Mouse (Mus musculus): ENCODE results near the gene Cela1.

The Cela1 gene

DNA sequence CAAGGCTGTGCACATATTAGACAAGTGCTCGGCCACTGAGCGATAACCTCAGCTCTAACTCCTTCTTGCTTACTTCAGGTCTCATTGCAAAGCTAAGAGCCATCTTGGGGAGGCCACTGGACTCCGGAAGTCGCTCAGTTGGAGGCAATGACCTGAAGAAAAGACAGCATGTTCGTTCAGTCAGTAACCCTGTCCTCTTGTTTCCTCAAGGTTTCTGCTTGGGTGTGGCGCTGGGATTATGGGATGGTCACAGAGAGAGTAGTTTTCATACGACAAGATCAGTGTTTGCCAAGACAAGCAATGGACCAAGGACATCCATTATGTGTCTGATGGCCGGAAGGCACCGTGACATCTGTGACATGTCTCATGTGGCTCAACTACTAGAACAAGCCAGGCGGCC is 13.2 kb downstream of the Cela1 start:
- intact Hi-C loops (cut with DNase I) = loop anchor here (5.0 kb wide), 1 partner anchor 42 kb away; no protein-coding TSS in a partner anchor

GRCm38 (mm10) chr15:100673585-100674391 is 13.9 kb downstream of the Cela1 start:
- intact Hi-C loops (cut with DNase I) = loop anchor here (5.0 kb wide), 1 partner anchor 41 kb away; no protein-coding TSS in a partner anchor

- intact Hi-C loops (cut with DNase I) = loop anchor here (5.0 kb wide), 1 partner anchor 39 kb away; no protein-coding TSS in a partner anchor
Observed at GRCm38 (mm10) chr15:100670833-100671232, 16.9 kb downstream of the Cela1 start.

- intact Hi-C loops (cut with DNase I) = loop anchor here (5.0 kb wide), 1 partner anchor 38 kb away; no protein-coding TSS in a partner anchor
Observed at GRCm38 (mm10) chr15:100670004-100670403, 17.7 kb downstream of the Cela1 start.

GRCm38 (mm10) chr15:100669337-100669736 is 18.4 kb downstream of the Cela1 start, which contains the start of gene Bin2:
Bin2 (minus strand) TSS chr15:100669553.
- intact Hi-C loops (cut with DNase I) = no loop called here

DNA sequence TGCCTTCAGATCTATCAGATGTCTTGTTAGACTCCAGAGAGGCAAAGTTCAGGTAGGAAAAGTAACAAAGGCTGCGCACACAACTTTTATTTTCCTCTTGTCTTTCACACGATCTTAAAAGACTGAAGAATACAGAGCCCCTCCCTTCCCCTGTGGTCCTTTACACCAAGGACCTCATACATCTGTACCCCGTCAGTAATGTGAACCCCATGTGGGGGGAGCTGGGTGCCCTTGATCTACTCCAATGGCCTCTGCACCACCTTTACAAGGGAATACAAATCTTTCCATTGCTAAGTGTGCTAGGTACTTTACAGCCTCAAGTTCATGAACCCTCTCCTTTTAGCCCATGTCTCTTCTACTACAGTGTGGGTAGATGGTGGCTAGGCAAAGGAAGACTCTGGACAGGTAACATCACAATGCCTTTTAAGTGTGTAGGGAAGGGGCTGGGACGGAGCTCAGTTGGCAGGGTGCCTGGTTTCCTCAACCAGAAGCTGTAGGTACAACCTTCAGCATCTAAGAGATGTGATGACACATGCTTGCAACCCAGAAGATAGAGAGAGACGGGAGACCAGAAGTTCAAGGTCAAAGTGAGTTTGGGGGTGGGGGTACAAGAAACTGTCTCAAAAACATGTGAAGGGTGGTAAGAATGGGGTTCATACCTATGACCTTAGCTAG is 19.7 kb downstream of the Cela1 start:
- intact Hi-C loops (cut with DNase I) = no loop called here

DNA sequence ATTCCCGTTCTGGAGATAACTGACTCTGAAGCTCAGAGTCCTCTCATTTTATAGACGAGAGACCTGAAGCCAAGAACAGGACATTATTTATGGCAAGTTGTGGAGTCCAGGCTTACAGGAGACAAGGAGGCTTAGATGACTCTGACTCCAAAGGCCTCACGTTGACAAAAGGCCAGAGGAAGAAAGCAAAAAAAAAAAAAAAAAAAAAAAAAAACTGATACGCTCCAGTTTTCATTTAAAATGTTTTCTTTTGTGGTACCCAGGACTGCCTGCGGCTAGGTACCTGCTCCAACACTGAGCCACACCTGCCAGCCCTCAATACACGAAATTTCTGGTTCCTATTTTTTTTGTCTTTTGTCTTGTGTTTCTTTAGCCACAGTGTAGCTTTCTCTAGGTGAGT is 20.3 kb downstream of the Cela1 start:
- intact Hi-C loops (cut with DNase I) = no loop called here

GRCm38 (mm10) chr15:100666851-100667250 is 20.9 kb downstream of the Cela1 start:
- intact Hi-C loops (cut with DNase I) = no loop called here

DNA sequence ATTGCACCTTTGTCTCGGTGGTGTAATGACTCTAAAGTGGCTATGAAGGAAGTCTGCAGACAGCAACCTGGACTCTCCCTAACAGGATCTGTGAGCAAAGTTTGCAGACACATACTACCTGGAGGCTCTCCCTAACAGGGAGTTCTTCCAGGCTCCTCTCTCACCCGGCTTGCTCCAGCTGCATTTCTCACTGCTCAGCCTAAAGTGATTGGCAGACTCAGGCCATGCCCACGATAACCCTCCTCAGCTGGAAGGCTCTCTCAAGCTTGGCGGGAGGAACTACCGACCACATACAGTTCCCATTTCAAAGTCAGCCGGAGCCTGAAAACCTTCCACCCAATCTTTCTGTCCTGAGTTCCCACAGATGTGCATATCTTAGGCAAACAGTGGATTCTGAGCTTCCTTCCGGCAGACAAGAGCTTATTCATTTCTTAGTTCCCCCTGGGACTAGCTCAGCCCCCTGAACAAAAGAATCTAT is 21.5 kb downstream of the Cela1 start:
- intact Hi-C loops (cut with DNase I) = no loop called here

DNA sequence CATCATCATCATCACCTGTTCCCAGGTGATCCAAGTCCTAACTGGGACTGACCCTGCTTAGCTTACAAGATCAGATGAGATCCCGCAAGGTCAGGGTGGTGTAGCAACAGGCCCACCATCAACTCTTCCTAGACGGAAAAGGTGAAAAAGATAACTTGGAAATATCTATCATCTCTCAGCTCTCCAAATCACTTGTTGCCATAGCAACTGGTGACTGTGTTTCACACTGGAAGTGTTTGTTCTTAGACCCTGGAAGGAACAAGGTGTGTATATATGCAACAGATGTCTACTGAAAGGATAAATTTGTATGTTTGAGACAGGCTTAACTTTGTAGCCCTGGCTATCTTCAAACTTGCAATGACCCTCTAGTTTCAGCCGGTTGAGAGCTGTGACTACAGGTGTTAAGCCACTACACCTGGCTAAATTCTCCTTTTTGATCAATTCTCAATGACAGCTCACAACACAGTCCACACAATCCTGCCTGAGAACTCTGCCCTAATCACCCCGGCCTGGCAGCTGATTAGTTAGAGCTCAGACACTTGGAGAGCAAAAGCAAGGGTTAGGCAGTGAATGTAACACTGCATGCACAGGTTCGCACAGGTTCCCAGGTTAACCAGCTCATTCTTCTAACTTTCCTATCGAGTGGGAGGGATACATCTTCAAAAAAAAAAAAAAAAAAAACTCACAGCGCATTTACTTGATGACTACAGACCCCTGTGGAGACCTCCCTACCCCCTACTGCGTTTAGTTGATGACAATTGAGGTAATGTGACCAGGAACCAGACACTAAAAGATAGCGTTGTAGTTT is 22.1 kb downstream of the Cela1 start:
- intact Hi-C loops (cut with DNase I) = no loop called here

DNA sequence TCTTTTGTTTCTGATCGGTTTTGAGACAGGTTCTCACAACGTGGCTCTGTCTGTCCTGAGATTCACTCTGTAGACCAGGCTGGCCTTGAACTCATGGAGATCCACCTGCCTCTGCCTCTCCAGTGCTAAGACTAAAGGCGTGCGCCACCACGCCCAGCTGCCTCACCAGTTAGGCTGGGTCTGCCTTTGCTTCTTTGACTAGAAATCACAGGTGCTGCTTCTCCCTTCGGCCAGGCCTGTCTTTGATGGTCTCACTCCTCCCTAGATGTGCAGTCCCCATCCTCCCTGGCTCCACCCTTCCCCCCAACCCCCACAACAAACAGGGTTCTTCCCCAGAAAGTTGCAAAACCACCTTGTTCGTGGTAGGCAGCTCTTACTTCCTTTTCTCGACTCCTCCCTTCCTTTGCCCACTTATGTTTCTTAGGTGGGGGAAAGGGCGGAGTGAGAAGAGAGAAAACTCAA is 22.9 kb downstream of the Cela1 start:
- intact Hi-C loops (cut with DNase I) = no loop called here

DNA sequence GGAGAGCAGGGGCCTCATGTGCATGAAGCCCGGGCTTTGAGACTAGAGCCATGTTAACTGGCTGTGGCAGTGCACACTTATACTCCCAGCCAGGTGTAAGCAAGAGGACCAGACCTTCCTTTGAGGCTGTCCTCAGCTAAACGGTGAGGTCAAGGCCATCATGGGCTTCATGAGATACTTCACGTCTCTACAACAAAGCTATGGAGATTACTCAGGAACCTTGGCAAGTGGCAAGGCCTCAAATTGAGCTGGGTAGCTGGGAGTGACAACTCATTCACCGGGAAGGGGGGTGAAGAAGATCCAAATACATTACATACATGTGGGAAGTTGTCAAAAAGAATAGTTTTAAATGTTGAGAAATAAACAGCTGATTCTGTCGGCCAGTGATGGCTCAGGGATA is 26.9 kb downstream of the Cela1 start:
- intact Hi-C loops (cut with DNase I) = no loop called here

- intact Hi-C loops (cut with DNase I) = no loop called here
Observed at GRCm38 (mm10) chr15:100660306-100660705, 27.4 kb downstream of the Cela1 start.

DNA sequence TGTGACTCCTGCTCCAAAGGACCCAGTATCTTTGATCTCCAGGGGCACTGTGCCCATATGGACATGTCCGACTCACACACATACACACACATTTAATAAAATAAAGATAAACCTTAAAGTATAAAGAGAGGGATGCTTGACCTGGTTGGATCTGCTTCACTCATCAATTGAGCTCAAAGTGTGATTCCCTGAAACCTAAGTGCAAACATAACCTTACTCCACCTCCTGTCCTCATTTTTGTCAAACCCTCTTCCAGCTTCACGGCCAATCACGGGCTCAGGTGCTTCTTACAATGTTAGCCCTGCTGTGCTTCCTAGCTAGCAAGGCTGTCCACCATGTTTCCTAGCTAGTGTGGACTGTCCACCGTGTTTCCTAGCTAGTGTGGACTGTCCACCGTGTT is 32.5 kb downstream of the Cela1 start:
- intact Hi-C loops (cut with DNase I) = no loop called here

GRCm38 (mm10) chr15:100654271-100654670 is 33.5 kb downstream of the Cela1 start:
- intact Hi-C loops (cut with DNase I) = no loop called here

GRCm38 (mm10) chr15:100651610-100652009 is 36.1 kb downstream of the Cela1 start:
- intact Hi-C loops (cut with DNase I) = no loop called here

- intact Hi-C loops (cut with DNase I) = no loop called here
Observed at GRCm38 (mm10) chr15:100650111-100650510, 37.6 kb downstream of the Cela1 start.

DNA sequence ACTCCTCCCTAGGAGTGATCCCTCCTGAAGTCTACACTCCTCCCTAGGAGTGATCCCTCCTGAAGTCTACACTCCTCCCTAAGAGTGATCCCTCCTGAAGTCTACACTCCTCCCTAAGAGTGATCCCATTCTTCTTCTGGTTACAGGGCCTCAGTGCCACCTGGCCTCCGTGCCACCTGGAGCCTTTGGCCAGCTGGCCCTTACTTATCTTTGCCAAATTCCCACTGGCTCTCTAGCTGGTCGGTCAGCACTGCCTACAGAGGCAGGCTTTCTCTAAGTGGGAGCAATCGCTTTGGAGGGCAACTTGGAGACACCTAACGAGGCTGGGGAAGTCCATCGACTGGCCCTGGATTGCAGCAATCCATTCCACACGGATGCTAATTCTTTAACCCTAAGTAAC is 41.6 kb downstream of the Cela1 start:
- intact Hi-C loops (cut with DNase I) = no loop called here

- intact Hi-C loops (cut with DNase I) = no loop called here
Observed at GRCm38 (mm10) chr15:100642451-100642850, 45.3 kb downstream of the Cela1 start.

GRCm38 (mm10) chr15:100641226-100641810 is 46.4 kb downstream of the Cela1 start:
- intact Hi-C loops (cut with DNase I) = no loop called here

All from adrenal gland (tissue).